ENCODE assay signal across 8 mouse cellular contexts in the genomic region with DNA sequence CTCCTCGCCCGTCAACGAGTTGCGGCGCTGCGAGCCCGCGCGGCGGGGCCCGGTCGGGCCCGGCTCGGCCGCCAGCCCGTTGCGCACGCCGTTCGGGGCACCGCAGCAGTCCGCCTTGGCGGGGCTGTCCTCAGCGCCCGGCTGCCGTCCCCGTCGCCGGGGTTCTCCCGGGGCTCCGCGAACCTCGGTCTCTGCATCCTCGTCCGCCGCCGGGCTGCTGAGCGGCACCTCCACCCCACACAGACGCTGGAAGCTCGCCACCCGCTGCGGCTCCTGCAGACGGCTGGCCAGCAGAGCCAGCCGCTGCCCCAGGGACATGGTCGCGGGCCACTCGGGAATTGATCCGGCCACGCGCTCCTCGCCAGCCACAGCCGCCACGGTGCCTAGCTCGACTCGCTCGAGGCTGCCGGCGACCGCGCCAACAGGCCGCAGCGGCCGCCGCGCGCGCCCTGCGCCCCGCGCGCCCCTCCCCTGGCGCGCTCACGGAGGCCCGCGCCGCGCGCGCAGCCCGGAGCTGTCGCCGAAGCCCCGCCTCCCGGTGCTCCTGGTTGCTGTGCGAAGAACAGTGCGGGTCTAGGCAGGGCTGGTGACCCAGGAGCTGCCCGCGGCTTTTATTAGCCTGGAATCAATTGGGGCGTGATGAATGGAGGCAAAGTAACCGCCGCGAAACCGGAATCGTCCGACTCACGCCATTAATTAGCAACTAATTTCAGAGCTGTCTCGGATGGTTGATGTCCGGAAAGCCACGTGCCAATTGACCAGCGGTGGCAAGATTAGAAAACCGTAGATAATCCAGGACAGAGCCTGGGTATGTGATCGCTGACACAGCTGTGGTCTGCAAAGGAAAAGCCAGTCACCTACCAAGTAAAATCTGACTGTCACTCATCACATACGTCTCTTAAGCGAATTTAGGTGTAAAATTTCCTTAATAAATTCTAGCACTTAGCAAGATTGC. TPM values are rescaled to one million over a fixed set of nuclear protein-coding genes. Genes with fewer than 3 reads are reported as not detected.
A peak's percentile ranks its signal among the peaks of the same experiment; 100 is the strongest.
DNase-seq lines count a peak whose midpoint lies in the region; ATAC-seq and TF ChIP-seq lines count a peak whose summit lies in the region.

A gene (minus strand): TSS at position 484 of the 955 bp plus-strand sequence.

- no peaks in the 10 kb centered on the region for H3K36me3 ChIP-seq in forebrain, embryonic 16.5 days (ENCODE audit: control insufficient read depth, insufficient read depth)
- no peaks in the 10 kb centered on the region for H3K36me3 ChIP-seq in liver, postnatal 0 days (replicated peaks; ENCODE audit: insufficient read depth, low read length)
- H3K36me3 ChIP-seq in neural tube, embryonic 14.5 days (ENCODE audit: control insufficient read depth, insufficient read depth, low read length): no peaks in the 10 kb centered on the region
- no peaks in the 10 kb centered on the region for H3K36me3 ChIP-seq in testis, adult 2 months (ENCODE audit: control insufficient read depth, insufficient read depth, low read length)

- no peak for TF ChIP-seq CTCF in liver, postnatal 0 days (IDR thresholded peaks at IDR 0.05; ENCODE audit: low read depth)
- no peak for TF ChIP-seq CTCF in testis, adult 2 months (IDR thresholded peaks at IDR 0.05; ENCODE audit: control insufficient read depth, insufficient read depth, insufficient replicate concordance, low read depth, low read length)

- TF ChIP-seq POLR2A in testis, adult 2 months (IDR thresholded peaks at IDR 0.05; ENCODE audit: control insufficient read depth, low read depth, low read length): peak; percentile 64

- WGBS in forebrain, embryonic 16.5 days: under 1% methylated on average over 103 of the region's 105 CpGs
- WGBS in liver, postnatal 0 days (ENCODE audit: insufficient replicate concordance): under 1% methylated on average over 81 of the region's 105 CpGs
- WGBS in neural tube, embryonic 14.5 days: under 1% methylated on average over 104 of the region's 105 CpGs

- no peaks in the 10 kb centered on the region for H3K27me3 ChIP-seq in forebrain, embryonic 16.5 days (replicated peaks; ENCODE audit: control insufficient read depth, insufficient read depth, low read length)
- no peaks in the 10 kb centered on the region for H3K27me3 ChIP-seq in liver, postnatal 0 days (ENCODE audit: insufficient read depth, low read length)
- H3K27me3 ChIP-seq in neural tube, embryonic 14.5 days (ENCODE audit: control insufficient read depth, insufficient read depth, low read length): peaks cover 8% of the 10 kb centered on the region; the same call in 1 of the 2 replicates
- H3K27me3 ChIP-seq in testis, adult 2 months (ENCODE audit: control insufficient read depth, insufficient read depth, low read length): no peaks in the 10 kb centered on the region

- peaks cover 21% of the 10 kb centered on the region for H3K4me1 ChIP-seq in forebrain, embryonic 16.5 days (replicated peaks; ENCODE audit: control insufficient read depth, insufficient read depth, low read length)
- peaks cover 19% of the 10 kb centered on the region for H3K4me1 ChIP-seq in liver, postnatal 0 days (ENCODE audit: insufficient read depth)
- peaks cover 6% of the 10 kb centered on the region for H3K4me1 ChIP-seq in neural tube, embryonic 14.5 days (ENCODE audit: control insufficient read depth, insufficient read depth, low read length)
- H3K4me1 ChIP-seq in testis, adult 2 months (ENCODE audit: control insufficient read depth, insufficient read depth, low read length): peaks cover 6% of the 10 kb centered on the region; the same call in 1 of the 2 replicates

- H3K9ac ChIP-seq in forebrain, embryonic 16.5 days (replicated peaks; ENCODE audit: low read depth, low read length): peak within 1 kb of the TSS; percentile 94
- H3K9ac ChIP-seq in liver, postnatal 0 days (replicated peaks): peak within 1 kb of the TSS; percentile 78
- peak within 1 kb of the TSS; percentile 90 for H3K9ac ChIP-seq in neural tube, embryonic 14.5 days (replicated peaks; ENCODE audit: low read depth, low read length)

- intact Hi-C loops in heart, postnatal 25 days (cut with DNase I): no loop called here

- H3K4me3 ChIP-seq in forebrain, embryonic 16.5 days (replicated peaks; ENCODE audit: low read length): peak within 1 kb of the TSS; percentile 54
- peak within 1 kb of the TSS; percentile 70 for H3K4me3 ChIP-seq in liver, postnatal 0 days (ENCODE audit: low read depth, low read length)
- H3K4me3 ChIP-seq in neural tube, embryonic 14.5 days (ENCODE audit: low read depth, low read length): peak within 1 kb of the TSS; percentile 90
- H3K4me3 ChIP-seq in testis, adult 2 months (ENCODE audit: control insufficient read depth, low read depth, low read length): peak within 1 kb of the TSS; percentile 92

- H3K27ac ChIP-seq in forebrain, embryonic 16.5 days (ENCODE audit: low read length): peak within 1 kb of the TSS; percentile 49
- peak within 1 kb of the TSS; percentile 85 for H3K27ac ChIP-seq in liver, postnatal 0 days (ENCODE audit: low read depth)
- H3K27ac ChIP-seq in neural tube, embryonic 14.5 days (ENCODE audit: low read depth, low read length): peak within 1 kb of the TSS; percentile 78
- peak within 1 kb of the TSS; percentile 75 for H3K27ac ChIP-seq in testis, adult 2 months (ENCODE audit: control insufficient read depth, insufficient read depth, low read depth, low read length)

- DNase-seq in ES-CJ7 (ENCODE audit: low read depth, low spot score): peak; percentile 73
- DNase-seq in cerebellum, adult 18-20 months: peak; percentile 88 to 91
- peak; percentile 73 for DNase-seq in heart, postnatal 25 days (ENCODE audit: low spot score)
- DNase-seq in layer of hippocampus, adult 11-12 months (ENCODE audit: low spot score): peak; percentile 74
- DNase-seq in liver, postnatal 0 days: peak; percentile 89

- H3K9me3 ChIP-seq in forebrain, embryonic 16.5 days (ENCODE audit: control insufficient read depth, low read length): no peaks in the 10 kb centered on the region
- H3K9me3 ChIP-seq in liver, postnatal 0 days (ENCODE audit: low read length): no peaks in the 10 kb centered on the region
- no peaks in the 10 kb centered on the region for H3K9me3 ChIP-seq in neural tube, embryonic 14.5 days (ENCODE audit: control insufficient read depth, low read length)

- ATAC-seq in forebrain, embryonic 16.5 days: peak; percentile 96
- ATAC-seq in liver, postnatal 0 days: peak; percentile 92
- ATAC-seq in neural tube, embryonic 14.5 days (ENCODE audit: low read depth): peak; percentile 95

- no peak for TF ChIP-seq EP300 in liver, postnatal 0 days (IDR thresholded peaks at IDR 0.05; ENCODE audit: low read depth)

- peak within 1 kb of the TSS; percentile 99 for H3K4me2 ChIP-seq in forebrain, embryonic 16.5 days (ENCODE audit: low read length)
- H3K4me2 ChIP-seq in liver, postnatal 0 days (ENCODE audit: low read depth, low read length): peak within 1 kb of the TSS; percentile 89
- H3K4me2 ChIP-seq in neural tube, embryonic 14.5 days (ENCODE audit: low read depth, low read length): peak within 1 kb of the TSS; percentile 97

RNA-seq across cellular contexts. Expression of the gene that starts here (rescaled TPM):
- polyA plus RNA-seq in forebrain, embryonic 16.5 days (2015; fragmentation: Nextera tagmentation; extraction: Ambion mirVana): 14.2 and 16.9 TPM in 2 replicates
- total RNA-seq in heart, postnatal 25 days (2021): 10 to 100 TPM; 18.2 to 19.9 TPM
- 13.8 and 17.4 TPM in 2 replicates for polyA plus RNA-seq in liver, postnatal 0 days (2015; fragmentation: Nextera tagmentation; extraction: Ambion mirVana)
- 14.1 and 15.0 TPM in 2 replicates for polyA plus RNA-seq in neural tube, embryonic 14.5 days (2014; fragmentation: Nextera tagmentation; extraction: Ambion mirVana)
- polyA plus RNA-seq in testis, adult 2 months (2012; rRNA removed): 20.0 and 20.8 TPM in 2 replicates

Comparison
In these comparisons a context has a peak if more than half of its experiments do, and no peak if none do; other contexts are left out.
1. Peak in every context shown above with its lines: DNase-seq, ATAC-seq, H3K4me3 ChIP-seq and H3K27ac ChIP-seq.